Mouse (Mus musculus): ENCODE measurements around the gene Sema4f.

DNA sequence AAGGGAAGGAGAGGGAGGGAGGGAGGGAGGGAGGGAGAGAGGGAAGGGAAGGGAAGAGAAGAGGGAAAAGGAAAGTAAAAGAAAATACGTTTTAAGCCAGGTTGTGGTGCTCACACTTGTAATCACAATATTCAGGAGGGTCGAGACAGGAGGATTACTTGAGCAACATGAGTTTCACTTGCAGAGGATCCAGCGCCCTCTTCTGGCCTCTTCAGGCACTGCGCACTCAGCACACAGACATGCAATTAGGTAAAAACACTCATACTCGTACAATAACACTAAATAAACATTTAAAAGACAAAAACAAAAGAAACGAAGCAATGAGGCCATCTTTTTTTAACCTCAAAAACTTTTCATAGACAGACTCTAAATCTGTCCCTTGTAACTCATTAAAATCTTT lies 6.2 kb upstream of the Sema4f start:
- TF ChIP-seq CTCF (IDR thresholded peaks at IDR 0.05; ENCODE audit: low read depth) (peak; percentile 60), EP300 (IDR thresholded peaks at IDR 0.05; ENCODE audit: low read depth) (no peak)
